Mouse (Mus musculus) hindbrain, embryonic 13.5 days (tissue): ENCODE data around the gene Nt5c1b. TPM values are rescaled to one million over a fixed set of nuclear protein-coding genes. Genes with fewer than 3 reads are reported as not detected.

Source experiments
- ATAC-seq: fragments of 200-750 bp; cut with Nextera tagmentation; 2 replicates; pipeline ENCODE4 v1.8.0; 2017; ENCODE audit warnings: moderate TSS enrichment; ENCODE audit not compliant: low FRiP score
- H3K27ac ChIP-seq: fragments of 300-500 bp; sonication (generic); 2 replicates; pipeline ENCODE4 v1.5.1; 2015; ENCODE audit warnings: inconsistent platforms, mild to moderate bottlenecking, moderate library complexity
- H3K27me3 ChIP-seq: fragments of 300-500 bp; sonication (generic); 2 replicates; pipeline ENCODE4 v1.6.1; 2015; ENCODE audit warnings: mild to moderate bottlenecking, inconsistent platforms
- H3K36me3 ChIP-seq: fragments of 300-500 bp; sonication (generic); 2 replicates; pipeline ENCODE4 v1.6.1; 2015; ENCODE audit warnings: mild to moderate bottlenecking, inconsistent platforms
- H3K4me1 ChIP-seq: fragments of 300-500 bp; sonication (generic); replicated peaks from 2 replicates; pipeline ENCODE4 v1.6.1; 2015; ENCODE audit warnings: inconsistent platforms
- H3K4me2 ChIP-seq: fragments of 300-500 bp; sonication (generic); 2 replicates; pipeline ENCODE4 v1.6.1; 2015; ENCODE audit warnings: inconsistent platforms, mild to moderate bottlenecking, moderate library complexity
- H3K4me3 ChIP-seq: fragments of 300-500 bp; sonication (generic); 2 replicates; pipeline ENCODE4 v1.5.1; 2015; ENCODE audit warnings: mild to moderate bottlenecking, inconsistent platforms
- H3K9ac ChIP-seq: fragments of 300-500 bp; sonication (generic); 2 replicates; pipeline ENCODE4 v1.6.1; 2015; ENCODE audit warnings: mild to moderate bottlenecking, inconsistent platforms
- H3K9me3 ChIP-seq: fragments of 300-500 bp; sonication (generic); 2 replicates; pipeline ENCODE4 v1.6.1; 2016; ENCODE audit warnings: inconsistent platforms
- WGBS: fragments of 180-500 bp; shearing (Covaris S2); methylation state at CpG from one replicate; pipeline ENCODE4 v1.1.7; 2015; 5-methylcytosine and 5-hydroxymethylcytosine counted together
- polyA plus RNA-seq: library from polyadenylated mRNA; unstranded; fragments of >200 nt; fragmentation: Nextera tagmentation; extraction: Ambion mirVana; gene quantifications from 2 replicates; pipeline ENCODE4 v1.2.1, GENCODE M21; 2015

Nt5c1b gene
- 0.14 TPM in 1 of 2 replicates, not detected in the other for polyA plus RNA-seq

DNA sequence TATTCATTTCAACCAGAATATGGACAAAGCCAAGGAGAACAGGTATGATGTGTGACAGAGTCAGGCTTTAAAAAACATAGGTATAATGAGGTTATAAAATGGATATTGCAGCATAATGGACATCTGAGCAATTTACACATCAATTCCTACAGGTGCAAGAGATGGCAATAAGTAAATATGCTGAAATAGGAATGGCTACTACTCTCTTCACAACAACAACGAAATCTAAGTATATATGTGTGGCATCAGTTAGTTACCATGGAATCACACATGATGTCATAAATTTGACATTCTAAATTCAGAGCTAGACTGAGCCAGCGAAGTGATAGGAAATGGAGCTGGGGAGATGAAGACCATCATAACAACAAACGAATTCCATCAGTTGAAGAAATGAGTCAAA is at the start of gene Nt5c1b:
TSS of gene Nt5c1b (plus strand) at position 301 of the 400 bp plus-strand sequence.
- no peak within 1 kb of the TSS for H3K4me3 ChIP-seq
- 86% methylated on average over 3 of the region's 3 CpGs for WGBS
- no peak for ATAC-seq

DNA sequence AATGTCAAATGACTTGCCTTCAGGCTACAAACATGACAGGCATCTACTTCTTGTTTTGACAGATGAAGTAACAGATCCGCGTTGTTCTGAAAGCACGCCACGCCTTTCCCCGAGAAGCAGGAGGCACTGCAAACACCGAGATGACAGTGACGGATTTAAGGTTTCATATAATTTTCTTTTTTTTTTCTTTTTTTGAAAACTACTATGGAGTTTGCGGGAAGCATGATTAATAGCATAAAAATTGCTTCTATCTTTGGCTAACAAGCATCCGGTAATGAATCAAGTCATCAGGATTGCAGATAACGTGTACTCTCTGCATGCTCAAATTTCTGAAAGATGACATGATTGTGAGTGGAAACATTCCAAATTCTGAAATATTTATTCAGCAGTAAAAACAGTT is 42.1 kb upstream of the Nt5c1b start:
- no peaks in the 10 kb centered on the region for H3K4me1 ChIP-seq
- no peaks in the 10 kb centered on the region for H3K9me3 ChIP-seq
- no peak overlapping the region for H3K4me3 ChIP-seq
- no peak overlapping the region for H3K4me2 ChIP-seq
- no peak overlapping the region for H3K27ac ChIP-seq
- H3K27me3 ChIP-seq: no peaks in the 10 kb centered on the region
- 91% methylated on average over 10 of the region's 10 CpGs for WGBS
- no peak overlapping the region for H3K9ac ChIP-seq
- no peak for ATAC-seq
- no peaks in the 10 kb centered on the region for H3K36me3 ChIP-seq

More for the DNA sequence above, at the start of gene Nt5c1b:
- H3K4me2 ChIP-seq: no peak within 1 kb of the TSS
- H3K9ac ChIP-seq: no peak within 1 kb of the TSS
- H3K36me3 ChIP-seq: no peaks in the 10 kb centered on the region
- no peaks in the 10 kb centered on the region for H3K27me3 ChIP-seq
- no peaks in the 10 kb centered on the region for H3K9me3 ChIP-seq
- H3K4me1 ChIP-seq: no peaks in the 10 kb centered on the region
- no peak within 1 kb of the TSS for H3K27ac ChIP-seq

- H3K27me3 ChIP-seq: no peaks in the 10 kb centered on the region
- H3K27ac ChIP-seq: no peak overlapping the region
- WGBS: 90% methylated on average over 2 of the region's 2 CpGs
- H3K4me1 ChIP-seq: no peaks in the 10 kb centered on the region
- no peak overlapping the region for H3K4me2 ChIP-seq
- no peaks in the 10 kb centered on the region for H3K36me3 ChIP-seq
- H3K9me3 ChIP-seq: no peaks in the 10 kb centered on the region
- no peak for ATAC-seq
- H3K4me3 ChIP-seq: no peak overlapping the region
- H3K9ac ChIP-seq: no peak overlapping the region
Observed at GRCm38 (mm10) chr12:10329460-10329859, 40.3 kb upstream of the Nt5c1b start.

- H3K4me1 ChIP-seq: no peaks in the 10 kb centered on the region
- 73% methylated on average over 5 of the region's 5 CpGs for WGBS
- ATAC-seq: no peak
- H3K36me3 ChIP-seq: no peaks in the 10 kb centered on the region
- no peaks in the 10 kb centered on the region for H3K9me3 ChIP-seq
- H3K27ac ChIP-seq: no peak overlapping the region
- no peaks in the 10 kb centered on the region for H3K27me3 ChIP-seq
- H3K4me2 ChIP-seq: no peak overlapping the region
- no peak overlapping the region for H3K4me3 ChIP-seq
- H3K9ac ChIP-seq: no peak overlapping the region
Observed at GRCm38 (mm10) chr12:10340604-10341003, 29.2 kb upstream of the Nt5c1b start.

GRCm38 (mm10) chr12:10350706-10351105 is 19.1 kb upstream of the Nt5c1b start:
- Histone ChIP-seq H3K4me2 (no peak overlapping the region), H3K9me3 (no peaks in the 10 kb centered on the region), H3K4me1 (no peaks in the 10 kb centered on the region), H3K36me3 (no peaks in the 10 kb centered on the region), H3K4me3 (no peak overlapping the region), H3K9ac (no peak overlapping the region), H3K27ac (no peak overlapping the region), H3K27me3 (no peaks in the 10 kb centered on the region)
- 49% methylated on average over 3 of the region's 3 CpGs for WGBS
- ATAC-seq: no peak

GRCm38 (mm10) chr12:10357756-10358155 is 12.0 kb upstream of the Nt5c1b start:
- Histone ChIP-seq H3K4me3 (no peak overlapping the region), H3K27ac (no peak overlapping the region), H3K4me1 (no peaks in the 10 kb centered on the region), H3K9me3 (no peaks in the 10 kb centered on the region), H3K9ac (no peak overlapping the region), H3K36me3 (no peaks in the 10 kb centered on the region), H3K4me2 (no peak overlapping the region), H3K27me3 (no peaks in the 10 kb centered on the region)
- ATAC-seq: no peak
- WGBS: 54% methylated on average over 6 of the region's 6 CpGs

GRCm38 (mm10) chr12:10390671-10391441 is 21.1 kb downstream of the Nt5c1b start, which contains the start of gene Rdh14:
Gene Rdh14 (plus strand): TSS chr12:10390772.
- no peaks in the 10 kb centered on the region for H3K9me3 ChIP-seq
- peak within 1 kb of the TSS; percentile 95 for H3K27ac ChIP-seq
- H3K36me3 ChIP-seq: peaks cover 8% of the 10 kb centered on the region
- H3K4me2 ChIP-seq: peak within 1 kb of the TSS; percentile 68
- no peaks in the 10 kb centered on the region for H3K27me3 ChIP-seq
- peak within 1 kb of the TSS; percentile 88 for H3K9ac ChIP-seq
- H3K4me1 ChIP-seq: peaks cover 12% of the 10 kb centered on the region
- WGBS: under 1% methylated on average over 40 of the region's 53 CpGs
- peak; percentile 99 for ATAC-seq
- H3K4me3 ChIP-seq: peak within 1 kb of the TSS; percentile 87

GRCm38 (mm10) chr12:10400788-10401187 is 31.0 kb downstream of the Nt5c1b start:
- no peaks in the 10 kb centered on the region for H3K9me3 ChIP-seq

DNA sequence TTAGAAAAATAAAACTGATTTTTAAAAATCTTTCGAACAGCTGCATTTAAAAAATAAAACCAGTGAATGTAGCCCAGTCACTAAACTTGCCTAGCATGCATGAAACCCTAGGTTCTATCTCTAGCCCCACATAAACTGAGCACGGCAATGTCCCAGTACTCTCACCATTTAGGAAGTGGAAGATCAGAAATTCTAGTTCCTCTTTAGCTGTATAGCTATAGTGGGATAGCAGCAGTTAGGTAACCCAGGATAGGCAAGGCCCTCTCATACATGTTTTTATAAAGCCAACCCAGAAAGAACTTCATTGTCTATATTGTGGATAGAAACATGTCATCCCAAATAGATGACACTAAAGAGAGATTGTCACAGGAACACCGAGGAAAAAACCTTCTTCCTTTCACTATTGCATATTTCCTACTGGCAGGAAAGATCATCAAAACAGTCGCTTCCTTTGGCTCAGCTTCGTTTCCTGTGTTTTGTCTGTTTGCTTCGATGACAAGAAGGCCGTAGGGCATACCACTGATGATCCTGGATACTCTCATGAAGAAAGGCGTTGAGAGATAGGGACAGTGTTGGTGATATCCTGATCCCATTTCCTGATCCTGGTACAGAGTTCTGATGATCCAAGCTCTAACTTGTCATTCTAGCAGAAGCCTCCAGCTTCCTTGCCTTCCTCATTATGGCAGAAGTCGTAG is 32.8 kb downstream of the Nt5c1b start:
- Histone ChIP-seq H3K27ac (no peak overlapping the region), H3K4me3 (no peak overlapping the region), H3K27me3 (no peaks in the 10 kb centered on the region), H3K36me3 (no peaks in the 10 kb centered on the region), H3K4me2 (no peak overlapping the region), H3K4me1 (no peaks in the 10 kb centered on the region), H3K9me3 (no peaks in the 10 kb centered on the region), H3K9ac (no peak overlapping the region)
- 92% methylated on average over 9 of the region's 9 CpGs for WGBS
- no peak for ATAC-seq

More at GRCm38 (mm10) chr12:10400788-10401187, 31.0 kb downstream of the Nt5c1b start:
- Histone ChIP-seq H3K4me3 (no peak overlapping the region), H3K27ac (no peak overlapping the region), H3K4me1 (no peaks in the 10 kb centered on the region), H3K27me3 (no peaks in the 10 kb centered on the region), H3K4me2 (no peak overlapping the region), H3K9ac (no peak overlapping the region), H3K36me3 (no peaks in the 10 kb centered on the region)
- WGBS: 72% methylated on average over 1 of the region's 1 CpGs
- no peak for ATAC-seq

DNA sequence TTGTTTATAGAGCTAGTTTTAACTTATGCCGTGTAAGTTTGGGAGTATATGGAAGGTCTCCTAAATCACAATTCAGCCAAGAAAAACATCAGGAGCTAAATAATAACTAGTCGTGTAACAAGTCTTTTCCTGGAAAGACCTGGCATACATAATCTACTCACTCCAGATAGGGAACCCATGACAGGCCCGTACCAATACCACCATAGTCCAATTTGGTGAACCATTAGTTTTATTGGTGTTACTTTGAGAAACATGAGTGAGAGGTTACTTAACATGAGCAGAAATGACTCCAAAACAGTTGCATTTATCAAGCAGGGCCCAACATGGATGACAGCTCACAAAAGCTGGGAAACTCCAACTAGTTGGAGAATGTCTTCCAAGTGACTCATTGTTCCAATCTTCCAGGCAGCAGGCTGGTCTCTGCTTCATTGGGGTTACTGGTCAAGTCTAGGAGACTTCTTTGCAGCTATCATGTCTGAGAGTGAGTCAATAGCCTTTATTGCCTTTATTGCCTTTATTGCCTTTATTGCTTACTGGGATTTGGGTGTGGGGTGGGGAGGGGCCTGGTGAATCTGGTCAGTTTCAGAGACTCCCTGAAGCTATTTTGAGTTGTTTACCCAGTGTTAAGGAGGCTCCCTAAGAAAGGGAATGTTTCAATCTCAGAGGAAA is 40.9 kb downstream of the Nt5c1b start:
- Histone ChIP-seq H3K27ac (no peak overlapping the region), H3K9me3 (no peaks in the 10 kb centered on the region), H3K27me3 (no peaks in the 10 kb centered on the region), H3K9ac (no peak overlapping the region), H3K4me3 (no peak overlapping the region), H3K36me3 (no peaks in the 10 kb centered on the region), H3K4me1 (no peaks in the 10 kb centered on the region), H3K4me2 (no peak overlapping the region)
- WGBS: 96% methylated on average over 3 of the region's 3 CpGs
- ATAC-seq: no peak

DNA sequence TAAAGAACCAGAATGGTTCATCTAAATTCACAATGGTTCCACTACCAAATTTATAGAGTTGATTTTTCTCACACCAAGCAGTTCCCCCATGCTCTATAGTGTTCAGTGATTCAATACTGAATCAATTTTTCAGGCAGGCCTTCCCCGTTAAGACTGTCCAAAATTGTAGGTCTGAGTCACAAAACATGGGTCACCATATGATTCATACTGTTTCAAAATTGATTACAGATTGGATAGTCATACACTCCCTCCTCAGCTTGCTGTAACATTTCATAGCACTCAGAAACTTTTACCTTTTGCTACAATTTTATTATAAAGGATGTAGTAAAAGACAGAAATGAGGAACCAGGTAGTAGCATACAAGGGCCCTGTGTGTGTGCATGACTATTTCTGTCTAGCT is 41.7 kb downstream of the Nt5c1b start:
- Histone ChIP-seq H3K4me2 (no peak overlapping the region), H3K9me3 (no peaks in the 10 kb centered on the region), H3K27me3 (no peaks in the 10 kb centered on the region), H3K27ac (no peak overlapping the region), H3K4me1 (no peaks in the 10 kb centered on the region), H3K9ac (no peak overlapping the region), H3K36me3 (no peaks in the 10 kb centered on the region), H3K4me3 (no peak overlapping the region)
- no peak for ATAC-seq
- WGBS: 87% methylated on average over 1 of the region's 1 CpGs

DNA sequence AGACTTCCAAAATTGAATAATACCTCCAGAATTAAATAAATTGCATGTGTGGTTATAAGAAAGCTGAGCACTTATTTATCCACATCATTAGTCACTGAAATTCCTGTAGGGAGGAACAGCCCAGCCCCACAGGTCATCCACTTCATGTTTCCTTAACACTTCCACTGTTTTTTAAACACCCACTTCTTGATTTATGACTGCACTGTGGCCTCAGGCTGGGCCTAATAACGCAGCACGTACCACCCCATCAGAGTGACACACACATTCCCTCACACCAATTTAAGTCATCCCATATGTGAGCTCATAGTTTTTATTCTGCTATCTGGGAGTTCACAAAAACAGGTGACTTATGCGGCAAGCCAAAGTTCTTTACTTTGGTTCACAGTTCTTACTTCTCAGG is 52.6 kb downstream of the Nt5c1b start:
- Histone ChIP-seq H3K36me3 (no peaks in the 10 kb centered on the region), H3K27me3 (no peaks in the 10 kb centered on the region), H3K9me3 (no peaks in the 10 kb centered on the region), H3K27ac (no peak overlapping the region), H3K4me1 (peaks cover 6% of the 10 kb centered on the region; the same call in 1 of the 2 replicates), H3K4me3 (no peak overlapping the region), H3K9ac (no peak overlapping the region), H3K4me2 (no peak overlapping the region)
- 78% methylated on average over 3 of the region's 3 CpGs for WGBS
- no peak for ATAC-seq
